Mouse (Mus musculus) E14TG2a.4 (cell line): ENCODE measurements at regions not wholly inside any gene's neighbourhood (a gene's known extent, or its start where the extent isn't known, plus 50 kb on each side); places are given as distances from the start of the nearest gene placed in this dataset.

Experiments
- CTCF ChIP-seq: conservative IDR thresholded peaks from 2 replicates; pipeline ENCODE4 v1.5.1; 2014; ENCODE audit warnings: low read length
- NANOG ChIP-seq: IDR thresholded peaks from 2 replicates; pipeline ENCODE4 v1.6.1; 2014; ENCODE audit warnings: borderline replicate concordance, low read length, mixed read lengths
- POU5F1 ChIP-seq: IDR thresholded peaks from 2 replicates; pipeline ENCODE4 v1.6.1; 2014; ENCODE audit warnings: low read length, borderline replicate concordance

- TF ChIP-seq CTCF (no peak), POU5F1 (no peak), NANOG (no peak)
These were observed 68.1 kb upstream of the Gadd45a start for GRCm38 (mm10) chr6:67105386-67105785.
